Mouse (Mus musculus) monocyte, adult 2 months (primary cell): ENCODE measurements around the gene Apof.
A peak's percentile ranks its signal among the peaks of the same experiment; 100 is the strongest.
"Not testable (repeated sequence)": the region's sequence is repeated elsewhere in the genome, so short reads cannot be mapped to it uniquely, and the experiment has no call there.

Source experiments
- DNase-seq, 2 experiments: peaks; one replicate each; pipeline ENCODE4 v3.0.0; 2022; ENCODE audit warnings: low spot score in 2 of 2, low read depth in 1 of 2

Apof gene

GRCm38 (mm10) chr10:128256328-128256727, 12.1 kb upstream of the Apof start:
- no peak for DNase-seq

GRCm38 (mm10) chr10:128258953-128259352, 9.5 kb upstream of the Apof start:
- peak; percentile 20 to 27 for DNase-seq

- no peak for DNase-seq
These were observed 8.5 kb upstream of the Apof start for GRCm38 (mm10) chr10:128259946-128260345.

GRCm38 (mm10) chr10:128260376-128260775, 8.1 kb upstream of the Apof start:
- not testable (repeated sequence) for DNase-seq

DNA sequence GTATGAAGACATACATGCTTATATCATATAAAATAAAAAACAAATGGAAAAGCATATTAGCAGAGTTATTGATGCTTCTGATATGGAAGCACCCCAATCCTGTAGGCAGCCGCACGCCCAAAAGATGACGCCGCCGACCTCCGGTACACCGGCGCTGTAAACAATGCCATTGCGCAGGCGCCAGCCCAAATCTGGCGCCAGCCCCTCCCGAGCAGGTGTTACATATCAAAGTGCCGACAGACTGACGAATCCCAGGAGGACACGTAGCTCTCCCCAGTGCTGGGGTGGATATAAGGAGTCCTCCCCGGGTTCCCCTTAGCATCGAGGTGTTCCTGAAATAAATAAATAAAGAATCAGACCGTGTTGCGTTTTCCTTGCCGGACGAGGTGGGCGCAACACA, 6.2 kb upstream of the Apof start:
- no peak for DNase-seq

GRCm38 (mm10) chr10:128263393-128264310, 4.8 kb upstream of the Apof start:
- DNase-seq: no peak

GRCm38 (mm10) chr10:128269206-128269910, 887 bp downstream of the Apof start:
- DNase-seq: no peak

DNA sequence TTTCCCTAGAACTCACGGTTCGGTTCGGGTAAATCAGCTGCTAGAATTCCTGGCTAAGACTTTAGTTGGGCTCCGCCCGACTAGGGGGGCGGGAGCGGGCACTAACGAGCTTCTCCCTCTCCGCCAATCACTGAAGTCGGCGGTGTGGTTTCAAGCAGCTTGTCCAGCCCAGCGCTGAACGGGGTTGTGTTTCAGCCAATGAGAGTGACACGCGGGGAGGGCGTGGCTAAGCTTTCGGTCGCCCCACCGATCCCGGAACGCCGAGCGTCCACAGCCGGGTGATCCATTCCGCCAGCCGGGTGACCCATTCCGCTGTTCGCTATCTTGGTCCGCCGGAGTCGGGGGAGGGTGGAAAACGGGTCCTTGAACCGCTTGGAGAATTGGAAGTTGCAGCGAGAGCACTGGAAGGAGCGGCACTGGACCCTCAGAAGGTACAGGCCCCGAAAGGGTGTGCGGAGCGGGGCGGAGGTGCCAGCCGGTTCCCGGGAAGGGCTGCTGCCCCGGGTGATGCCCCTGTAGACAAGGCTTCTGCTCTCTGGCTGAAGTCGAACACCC, 1.9 kb downstream of the Apof start, which contains the start of gene Stat2:
Gene Stat2, plus strand, starts transcription at position 273 of the 555 bp plus-strand sequence.
- peak; percentile 81 to 87 for DNase-seq

DNA sequence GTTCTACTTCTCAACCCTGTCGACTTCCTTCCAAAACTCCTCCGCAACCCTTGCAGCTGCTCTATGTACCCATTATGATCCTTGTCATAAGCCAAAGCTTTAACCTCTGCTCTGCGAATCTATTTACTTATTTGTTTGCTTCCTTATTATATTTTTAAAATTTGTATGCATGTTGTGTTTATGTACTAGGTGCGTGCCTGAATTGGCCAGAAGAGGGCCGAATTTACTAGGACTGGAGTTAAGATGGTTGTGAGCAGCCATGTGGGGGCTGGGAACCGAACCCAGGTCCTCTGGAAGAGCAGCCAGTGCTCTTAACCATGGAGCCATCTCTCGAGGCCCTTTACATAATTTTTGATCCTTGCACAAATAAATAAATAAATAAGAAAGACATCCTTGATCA, 2.4 kb downstream of the Apof start:
- no peak for DNase-seq

DNA sequence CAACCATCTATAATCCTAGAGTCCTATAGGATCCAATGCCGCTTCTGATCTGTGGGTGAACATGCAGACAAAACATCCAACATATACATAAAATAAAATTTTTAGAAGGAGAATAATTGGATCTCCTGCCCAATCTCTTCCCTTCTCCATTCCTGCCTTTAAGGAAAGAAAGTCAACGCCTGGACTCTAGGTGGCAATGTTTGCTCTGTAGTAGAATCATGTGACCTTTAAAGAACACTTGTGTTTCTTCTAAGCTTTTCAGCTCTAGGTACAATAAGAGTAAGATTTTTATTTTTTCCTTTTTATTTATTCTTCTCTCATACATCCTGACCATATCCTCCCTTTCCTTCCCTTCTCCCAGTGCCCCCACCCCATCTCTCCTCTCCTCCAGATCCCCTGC, 3.4 kb downstream of the Apof start:
- DNase-seq: no peak

GRCm38 (mm10) chr10:128272819-128273439, 4.5 kb downstream of the Apof start:
- DNase-seq: not testable (repeated sequence)

GRCm38 (mm10) chr10:128275374-128275773, 6.9 kb downstream of the Apof start:
- not testable (repeated sequence) for DNase-seq

DNA sequence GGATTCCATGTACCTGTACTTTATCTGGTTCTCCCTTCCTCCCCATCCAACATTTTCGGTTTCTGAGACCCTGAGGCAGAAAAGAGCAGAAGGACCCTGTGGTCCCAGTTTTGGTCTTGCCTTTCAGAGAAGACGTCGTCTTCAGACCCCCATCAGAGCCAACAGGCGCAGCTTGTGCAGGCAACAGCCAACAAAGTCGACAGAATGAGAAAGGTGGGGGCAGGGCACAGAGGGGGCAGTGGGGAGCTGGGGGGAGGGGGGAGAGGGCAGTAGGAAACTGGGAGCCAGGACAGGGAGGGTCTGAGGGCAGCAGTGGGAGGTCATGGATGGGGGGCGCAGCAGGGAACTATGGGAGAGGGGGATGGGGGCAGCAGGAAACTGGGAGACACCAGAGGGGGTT, 9.7 kb downstream of the Apof start:
- no peak for DNase-seq

GRCm38 (mm10) chr10:128280943-128281342, 12.5 kb downstream of the Apof start:
- DNase-seq: no peak

DNA sequence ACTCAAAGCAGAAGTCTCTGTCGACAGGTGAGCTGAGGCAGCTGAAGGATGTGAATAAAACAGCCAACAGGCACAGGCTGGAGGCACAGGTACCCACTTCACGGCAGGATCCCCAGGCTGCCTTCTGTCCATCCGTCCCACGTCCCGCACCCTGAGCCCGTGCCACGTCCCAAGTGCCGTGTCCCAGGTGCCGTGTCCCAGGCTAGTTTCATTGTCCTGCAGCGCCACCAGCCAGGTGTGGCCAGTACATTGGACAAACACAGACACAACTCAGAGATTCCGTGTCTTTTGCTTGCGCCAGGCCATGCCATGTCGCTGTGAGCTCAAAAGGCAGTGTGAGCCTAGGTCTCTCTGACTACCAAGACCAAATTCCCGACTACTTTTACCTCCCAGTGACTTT, 13.2 kb downstream of the Apof start:
- DNase-seq: no peak

GRCm38 (mm10) chr10:128282886-128283450, 14.5 kb downstream of the Apof start:
- DNase-seq: no peak

- peak in 1 of 2 experiments; percentile 23 for DNase-seq
These were observed 15.4 kb downstream of the Apof start for GRCm38 (mm10) chr10:128283604-128284579.

DNA sequence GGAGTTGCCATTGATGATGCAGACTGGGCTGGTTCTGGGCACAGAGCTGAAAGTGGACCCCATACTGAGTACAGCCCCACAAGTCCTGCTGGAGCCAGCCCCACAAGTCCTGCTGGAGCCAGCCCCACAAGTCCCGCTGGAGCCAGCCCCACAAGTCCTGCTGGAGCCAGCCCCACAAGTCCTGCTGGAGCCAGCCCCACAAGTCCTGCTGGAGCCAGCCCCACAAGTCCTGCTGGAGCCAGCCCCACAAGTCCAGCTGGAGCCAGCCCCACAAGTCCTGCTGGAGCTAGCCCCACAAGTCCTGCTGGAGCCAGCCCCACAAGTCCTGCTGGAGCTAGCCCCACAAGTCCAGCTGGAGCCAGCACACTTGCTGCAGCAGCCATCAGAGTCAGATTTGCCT, 22.1 kb downstream of the Apof start:
- not testable (repeated sequence) for DNase-seq

DNA sequence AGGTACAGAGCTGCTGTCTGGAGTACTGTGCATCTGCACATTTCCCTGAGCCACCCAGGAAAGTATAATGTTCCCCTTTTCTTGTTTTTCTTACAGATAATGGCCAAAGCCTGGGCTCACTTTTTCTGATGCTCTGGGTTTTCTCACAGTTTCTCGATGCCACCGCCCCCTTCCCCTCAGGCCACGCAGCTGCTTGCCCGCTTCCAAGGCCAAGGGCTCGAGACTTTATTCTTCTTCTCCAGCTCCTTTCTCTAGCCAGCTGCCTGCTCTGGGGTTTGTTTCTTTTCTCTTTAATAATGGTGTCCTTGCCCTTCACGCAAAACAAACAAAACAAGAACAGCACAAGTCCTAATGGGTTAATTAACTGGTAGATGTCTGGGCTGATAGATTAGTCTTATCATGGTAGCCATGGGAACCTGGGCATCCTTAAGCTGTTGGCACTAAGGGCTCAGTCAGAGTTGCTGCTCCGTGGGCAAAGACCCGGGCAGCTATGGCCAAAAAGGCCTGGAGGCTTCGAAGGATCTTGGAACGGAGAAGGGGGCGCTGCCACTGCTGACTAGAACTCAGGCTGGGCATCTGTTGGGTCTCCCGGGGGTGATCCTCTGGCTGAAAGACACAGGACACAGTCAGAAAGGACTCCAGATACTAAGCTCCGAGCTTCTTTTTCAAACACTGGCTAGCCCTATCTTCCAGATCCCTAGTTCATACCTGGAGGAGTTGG, 28.1 kb downstream of the Apof start:
- DNase-seq: no peak
